Mouse (Mus musculus): Measurements from ENCODE around the gene Fpr3. TPM values are rescaled to one million over a fixed set of nuclear protein-coding genes. Genes with fewer than 3 reads are reported as not detected.
"Not testable (repeated sequence)": the region's sequence is repeated elsewhere in the genome, so short reads cannot be mapped to it uniquely, and the experiment has no call there.

Fpr3 gene
- polyA plus RNA-seq, 1 experiment = not detected

- Histone ChIP-seq H3K27me3 (ENCODE audit: control insufficient read depth, insufficient read depth, low read length) (no peaks in the 10 kb centered on the region), H3K4me1 (ENCODE audit: control insufficient read depth, insufficient read depth, low read length) (no peaks in the 10 kb centered on the region), H3K4me3 (replicated peaks; ENCODE audit: insufficient read depth, low read depth, low read length) (no peak overlapping the region), H3K27ac (ENCODE audit: insufficient read depth, low read length) (no peak overlapping the region)
- no peak for DNase-seq
- no peak for TF ChIP-seq POLR2A (IDR thresholded peaks at IDR 0.05; ENCODE audit: borderline replicate concordance, insufficient read depth, low read length)
- TF ChIP-seq CTCF (IDR thresholded peaks at IDR 0.05; ENCODE audit: borderline replicate concordance, insufficient read depth, low read depth, low read length) = no peak
- WGBS = 11% methylated on average over 1 of the region's 1 CpGs
Observed at GRCm38 (mm10) chr17:17973443-17973842, 85.8 kb downstream of the Fpr3 start.

DNA sequence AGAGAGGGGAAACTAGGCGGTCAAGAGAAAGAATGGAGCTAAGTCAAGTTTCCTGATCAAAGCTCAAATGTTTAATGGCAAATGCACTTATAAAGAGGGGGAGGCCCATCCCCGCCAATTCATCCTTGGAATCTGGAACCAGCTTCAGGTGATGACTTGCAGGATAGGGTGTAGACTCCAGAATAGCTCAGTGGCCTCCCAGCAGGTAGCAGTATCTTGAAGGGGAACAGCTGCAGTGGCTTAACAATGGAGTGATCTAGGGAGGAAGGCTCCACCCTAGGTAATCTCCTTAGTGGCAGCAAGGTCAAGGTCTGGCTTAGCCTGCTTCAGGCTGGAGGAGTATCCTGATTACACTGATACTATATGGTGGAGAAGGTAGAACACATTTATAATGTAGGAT is 93.6 kb downstream of the Fpr3 start:
- not testable (repeated sequence) for H3K4me3 ChIP-seq (replicated peaks; ENCODE audit: insufficient read depth, low read depth, low read length); H3K27me3 ChIP-seq (ENCODE audit: control insufficient read depth, insufficient read depth, low read length); DNase-seq; H3K27ac ChIP-seq (ENCODE audit: insufficient read depth, low read length); H3K4me1 ChIP-seq (ENCODE audit: control insufficient read depth, insufficient read depth, low read length)
- WGBS = 74% methylated on average over 2 of the region's 2 CpGs

DNA sequence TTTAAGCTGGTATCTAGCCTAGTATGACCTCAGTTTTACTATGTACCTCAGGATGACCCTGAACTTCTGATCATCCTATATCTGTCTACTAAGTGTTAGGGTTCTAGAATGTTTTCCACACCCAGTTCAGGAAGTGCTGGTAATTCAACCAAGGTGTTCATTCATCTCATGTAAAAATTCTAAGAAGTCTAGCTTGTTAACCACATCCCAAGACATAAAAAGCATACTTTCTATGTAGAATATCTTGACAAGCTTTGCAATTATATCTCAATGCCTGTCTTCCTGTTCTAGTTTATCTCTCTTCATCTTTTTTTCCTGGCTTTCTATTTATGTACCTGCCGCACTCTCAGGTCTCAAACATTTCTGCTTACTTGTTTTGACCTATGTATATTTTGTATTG is 117.1 kb downstream of the Fpr3 start:
- no peak for DNase-seq
- H3K27me3 ChIP-seq (ENCODE audit: control insufficient read depth, insufficient read depth, low read length) = no peaks in the 10 kb centered on the region
- TF ChIP-seq CTCF (IDR thresholded peaks at IDR 0.05; ENCODE audit: borderline replicate concordance, insufficient read depth, low read depth, low read length) = no peak
- TF ChIP-seq POLR2A (IDR thresholded peaks at IDR 0.05; ENCODE audit: borderline replicate concordance, insufficient read depth, low read length) = no peak
- no peaks in the 10 kb centered on the region for H3K4me1 ChIP-seq (ENCODE audit: control insufficient read depth, insufficient read depth, low read length)
- H3K27ac ChIP-seq (ENCODE audit: insufficient read depth, low read length) = no peak overlapping the region
- 95% methylated on average over 1 of the region's 1 CpGs for WGBS
- no peak overlapping the region for H3K4me3 ChIP-seq (replicated peaks; ENCODE audit: insufficient read depth, low read depth, low read length)

Other genes starting within 250 kb of the Fpr3 start
- gene Vmn2r90, start 184.1 kb upstream of the Fpr3 start, polyA plus RNA-seq (2012; rRNA removed) = 0.03 TPM in 1 of 2 replicates, not detected in the other
- gene Spaca6, start 60.7 kb upstream of the Fpr3 start, polyA plus RNA-seq (2012; rRNA removed) = 132 and 138 TPM in 2 replicates
- gene Has1, start 32.6 kb upstream of the Fpr3 start, polyA plus RNA-seq (2012; rRNA removed) = 0.78 and 0.93 TPM in 2 replicates
- not detected in 2 replicates for gene Fpr1, start 3.9 kb upstream of the Fpr3 start, polyA plus RNA-seq (2012; rRNA removed)
- gene Fpr2, start within 50 bp of the Fpr3 start, polyA plus RNA-seq (2012; rRNA removed) = 0.52 and 1.0 TPM in 2 replicates
- gene Fpr-rs4, start 133.9 kb downstream of the Fpr3 start, polyA plus RNA-seq (2012; rRNA removed) = not detected in 2 replicates
- gene Vmn2r124, start 161.6 kb downstream of the Fpr3 start, polyA plus RNA-seq (2012; rRNA removed) = not detected in 2 replicates
- gene Vmn2r91, start 197.2 kb downstream of the Fpr3 start, polyA plus RNA-seq (2012; rRNA removed) = not detected in 2 replicates

Measured in cerebellum, adult 2 months (tissue).